Mouse (Mus musculus) heart, postnatal 0 days (tissue): ENCODE results near the gene Urm1.

Source experiments
- CTCF ChIP-seq: IDR thresholded peaks from 2 replicates; pipeline ENCODE4 v1.5.1; 2016; ENCODE audit warnings: antibody characterized with exemption, control low read depth, low read depth
- EP300 ChIP-seq: IDR thresholded peaks from 2 replicates; pipeline ENCODE4 v1.6.1; 2016; ENCODE audit warnings: antibody characterized with exemption, low read depth

- no peak for TF ChIP-seq CTCF
- TF ChIP-seq EP300: no peak
These were observed 17.6 kb upstream of the Urm1 start, which contains the start of gene Slc27a4 for GRCm38 (mm10) chr2:29802075-29802826.
